Mouse (Mus musculus): ENCODE results near the gene Ccdc186.
A peak's percentile ranks its signal among the peaks of the same experiment; 100 is the strongest.

Gene Ccdc186

DNA sequence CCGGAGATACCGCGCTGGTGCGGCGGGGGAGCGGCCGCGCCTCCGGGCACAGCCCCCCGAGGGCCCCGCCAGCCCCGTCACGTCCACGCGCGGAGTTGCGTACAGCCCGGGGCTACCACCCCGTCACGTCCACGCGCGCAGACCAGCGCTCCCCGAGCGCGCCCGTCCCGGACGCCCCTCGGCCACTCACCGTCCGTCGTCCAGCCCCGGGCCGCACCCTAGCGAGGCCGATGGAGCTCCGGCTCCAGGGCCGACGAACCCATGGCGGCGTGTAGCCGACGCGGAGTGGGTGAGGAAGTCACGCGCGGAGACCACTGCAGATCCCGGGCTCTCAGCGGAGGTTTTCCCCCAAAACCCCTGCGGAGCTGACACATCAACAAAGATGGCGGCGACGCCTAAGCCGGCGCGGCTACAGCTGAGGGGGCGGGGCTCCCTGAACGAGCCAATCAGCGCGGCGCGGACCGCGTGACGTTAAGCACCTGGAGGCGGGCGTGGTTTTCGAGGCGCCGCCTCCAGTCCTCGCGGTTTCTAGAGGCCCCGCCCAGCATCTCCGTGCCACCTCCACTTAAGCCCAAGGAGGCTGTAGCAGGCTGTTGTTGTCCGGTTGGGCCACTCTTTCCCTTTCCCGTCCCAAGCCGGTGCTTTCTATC is at the start of gene Ccdc186:
TSS of gene Ccdc186 (minus strand) at position 393 of the 650 bp plus-strand sequence.
- peak; percentile 95 to 98 for DNase-seq (ENCODE audit: inconsistent age in 2 of 2, low spot score in 1 of 2)

DNA sequence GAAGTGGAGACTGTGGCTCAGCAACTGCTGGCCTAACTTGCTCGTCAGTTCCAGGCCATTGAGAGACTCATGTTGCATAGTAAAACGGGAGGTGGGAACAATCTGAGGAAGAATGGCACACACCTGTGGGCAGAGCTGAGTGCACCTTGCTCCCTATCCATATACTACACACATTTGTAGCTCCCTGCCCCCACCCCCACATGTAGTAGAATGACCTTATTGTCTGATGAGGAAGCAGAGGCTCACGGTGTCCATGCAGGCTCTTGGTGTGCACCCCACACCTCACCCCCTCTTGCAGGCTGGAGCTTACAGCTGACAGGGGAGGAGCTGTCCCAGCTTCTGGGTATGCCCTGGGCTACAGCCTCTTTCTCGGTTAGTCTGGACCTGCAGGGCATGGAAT is 45.7 kb upstream of the Ccdc186 start:
- DNase-seq (ENCODE audit: inconsistent age in 2 of 2, low spot score in 1 of 2): no peak

DNA sequence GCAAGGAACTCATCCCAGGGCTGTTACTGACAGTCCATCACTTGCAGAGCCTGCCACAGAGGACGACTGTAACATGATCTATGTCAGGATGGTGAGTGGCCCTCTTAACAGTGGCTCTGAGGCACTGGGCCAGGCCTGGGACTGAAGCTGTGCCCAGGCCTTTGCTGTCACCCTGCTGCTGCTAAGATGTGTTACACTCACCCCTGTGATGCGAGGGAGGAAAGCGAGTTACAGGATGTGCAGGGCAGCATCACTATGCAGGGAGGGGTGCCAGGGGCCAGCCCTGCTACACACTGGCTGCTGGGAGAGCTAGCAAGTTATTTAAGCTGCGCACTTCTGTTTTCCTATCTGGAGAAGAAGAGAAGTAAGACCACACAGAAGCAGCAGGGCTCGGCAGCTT is 34.5 kb upstream of the Ccdc186 start:
- no peak for DNase-seq (ENCODE audit: inconsistent age in 2 of 2, low spot score in 1 of 2)

DNA sequence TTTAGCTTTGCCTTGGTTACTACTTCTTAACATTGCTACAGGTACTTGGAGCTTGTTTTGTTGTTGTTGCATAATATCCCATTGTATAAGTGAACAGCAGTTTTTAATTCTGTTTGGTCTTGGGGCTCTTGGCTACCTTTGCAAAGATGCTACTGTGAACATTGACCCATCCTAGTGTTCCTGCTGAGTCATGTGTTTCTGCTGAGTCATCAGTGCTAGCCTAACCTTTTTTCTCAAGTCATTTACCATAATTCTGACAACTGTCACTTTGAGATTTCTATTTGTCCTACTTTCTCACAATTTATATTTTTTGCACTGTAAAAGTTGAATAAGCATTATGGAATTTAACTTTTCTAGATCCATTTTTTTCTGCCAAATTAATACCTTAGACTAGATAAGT is 30.6 kb upstream of the Ccdc186 start:
- DNase-seq (ENCODE audit: inconsistent age in 2 of 2, low spot score in 1 of 2): no peak

DNA sequence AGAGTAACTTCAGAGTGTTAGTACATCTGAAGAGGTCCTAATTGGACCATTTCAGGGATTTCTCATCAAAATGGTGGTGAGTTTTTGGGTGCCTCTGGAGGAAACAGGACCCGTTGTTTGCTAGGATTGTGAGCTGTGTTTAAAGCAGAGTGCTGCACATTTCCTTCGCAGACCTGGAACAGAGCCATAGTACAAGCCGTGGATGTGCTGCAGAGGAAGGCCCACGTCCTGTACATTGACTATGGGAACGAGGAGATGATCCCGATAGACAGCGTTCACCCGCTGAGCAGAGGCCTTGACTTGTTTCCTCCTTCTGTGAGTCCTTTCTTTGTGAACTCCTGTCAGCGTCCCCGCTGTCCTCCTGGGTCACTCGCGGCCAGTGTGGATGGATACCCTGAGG is 21.0 kb upstream of the Ccdc186 start:
- no peak for DNase-seq (ENCODE audit: inconsistent age in 2 of 2, low spot score in 1 of 2)

DNA sequence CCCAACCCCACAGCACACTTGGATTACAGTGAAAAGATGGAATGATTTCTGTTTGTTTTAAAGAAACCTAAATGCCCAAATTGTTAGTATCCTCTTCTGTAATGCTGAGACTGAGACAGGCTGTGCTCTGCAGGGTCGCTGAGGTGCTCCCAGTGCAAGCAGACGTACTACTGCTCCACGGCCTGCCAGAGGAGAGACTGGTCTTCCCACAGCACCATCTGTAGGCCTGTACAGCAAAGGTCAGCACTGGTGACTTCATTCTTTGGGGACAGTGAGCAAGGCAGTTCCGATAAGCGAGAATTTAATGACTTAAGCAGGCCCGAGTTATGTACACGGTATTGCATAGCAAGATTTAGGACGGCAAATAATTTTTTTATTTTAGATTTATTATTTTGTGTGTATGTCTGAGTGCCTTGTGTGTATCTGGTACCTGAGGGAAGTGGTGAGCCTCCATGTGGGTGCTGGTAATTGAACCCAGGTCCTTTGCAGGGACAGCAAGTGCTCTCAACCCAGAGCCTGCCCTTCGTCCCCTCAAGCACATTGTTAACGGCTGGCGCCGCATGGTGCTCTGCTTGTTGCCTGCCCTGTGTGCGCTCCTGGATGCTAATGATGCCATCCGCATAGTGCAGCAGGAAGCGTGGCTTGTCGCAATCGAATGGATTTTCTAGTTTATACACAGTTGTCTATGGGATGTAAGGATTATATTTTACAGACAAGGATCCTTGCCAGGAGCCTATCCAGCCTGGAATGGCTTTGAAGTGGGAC is 17.1 kb upstream of the Ccdc186 start:
- peak in 1 of 2 experiments; percentile 9 for DNase-seq (ENCODE audit: inconsistent age in 2 of 2, low spot score in 1 of 2)

DNA sequence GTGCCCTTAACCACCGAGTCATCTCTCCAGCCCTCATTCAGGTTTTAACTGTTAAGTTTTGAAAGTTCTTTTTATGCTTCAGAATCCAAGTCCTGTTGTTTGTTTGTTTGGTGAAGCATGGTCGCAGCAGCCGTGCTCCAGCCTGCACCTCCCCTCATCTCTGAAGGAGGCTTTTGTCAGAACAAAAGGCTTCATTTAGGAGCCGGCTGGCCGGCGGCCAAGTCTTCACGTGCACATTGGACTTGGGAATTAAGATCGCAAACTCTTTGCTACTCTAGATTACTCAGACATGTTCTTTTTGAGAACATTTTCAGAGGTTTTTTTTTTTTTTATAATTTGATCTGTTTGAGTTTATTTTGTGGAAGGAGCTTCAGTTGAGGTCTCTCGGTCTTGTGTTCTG is 13.3 kb upstream of the Ccdc186 start:
- DNase-seq (ENCODE audit: inconsistent age in 2 of 2, low spot score in 1 of 2): no peak

DNA sequence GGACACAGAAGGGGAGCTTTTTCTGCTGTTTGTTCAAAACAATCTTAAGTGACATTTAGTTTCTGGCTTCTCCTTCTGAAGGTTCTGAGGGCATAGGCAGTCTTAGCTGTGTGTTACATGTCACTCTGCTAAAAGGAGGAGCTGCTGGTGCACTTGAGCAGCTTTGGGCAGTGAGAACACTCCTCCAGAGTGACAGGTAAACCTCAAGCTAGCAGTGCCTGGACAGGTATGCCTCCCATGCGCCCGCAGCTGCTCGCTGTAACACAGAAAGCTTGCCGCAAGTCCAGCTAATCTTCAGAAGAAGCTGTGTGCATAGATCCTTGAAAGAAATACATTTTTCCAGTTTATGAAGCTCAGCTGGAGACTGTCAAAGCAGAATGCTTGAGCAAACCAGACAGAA is 8.2 kb upstream of the Ccdc186 start:
- DNase-seq (ENCODE audit: inconsistent age in 2 of 2, low spot score in 1 of 2): no peak

DNA sequence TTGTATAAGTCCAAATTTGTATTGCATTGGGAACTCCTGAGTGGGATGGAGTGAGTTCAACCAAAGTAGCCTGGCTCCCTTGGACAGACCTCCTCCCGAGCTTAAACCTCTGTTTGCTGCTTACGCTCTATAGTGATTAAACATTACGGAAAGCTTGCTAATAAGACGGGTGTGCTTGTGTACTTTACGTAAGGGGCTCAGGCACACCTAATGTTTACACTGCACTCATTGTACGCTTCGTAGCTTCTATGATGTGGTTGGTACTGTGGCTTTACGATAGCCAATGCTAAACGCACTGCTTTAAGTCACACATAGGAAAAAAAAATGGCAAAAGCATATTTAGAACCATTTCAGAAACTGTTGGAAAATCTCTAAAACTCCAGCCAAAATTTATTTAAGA is 7.3 kb upstream of the Ccdc186 start:
- DNase-seq (ENCODE audit: inconsistent age in 2 of 2, low spot score in 1 of 2): no peak

DNA sequence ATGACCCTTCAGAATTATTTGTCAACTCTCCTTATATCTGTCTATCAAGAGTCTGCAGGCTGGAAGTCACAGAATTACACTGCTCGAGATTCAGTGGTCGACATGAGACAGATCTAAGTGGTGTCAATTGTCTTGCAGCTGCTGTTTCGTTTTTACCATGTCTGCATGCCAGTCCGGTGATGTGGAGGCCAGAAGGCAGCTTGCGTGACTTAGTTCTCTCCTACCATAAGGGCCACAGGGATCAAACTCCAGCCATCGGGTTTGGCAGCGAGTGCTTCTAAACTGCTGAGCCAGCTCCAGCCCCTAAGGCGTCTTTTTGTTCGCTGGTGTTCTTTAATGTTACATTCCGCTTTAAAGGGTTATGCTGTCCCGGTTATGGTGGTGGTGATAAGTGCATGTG is 6.3 kb upstream of the Ccdc186 start:
- DNase-seq (ENCODE audit: inconsistent age in 2 of 2, low spot score in 1 of 2): no peak

DNA sequence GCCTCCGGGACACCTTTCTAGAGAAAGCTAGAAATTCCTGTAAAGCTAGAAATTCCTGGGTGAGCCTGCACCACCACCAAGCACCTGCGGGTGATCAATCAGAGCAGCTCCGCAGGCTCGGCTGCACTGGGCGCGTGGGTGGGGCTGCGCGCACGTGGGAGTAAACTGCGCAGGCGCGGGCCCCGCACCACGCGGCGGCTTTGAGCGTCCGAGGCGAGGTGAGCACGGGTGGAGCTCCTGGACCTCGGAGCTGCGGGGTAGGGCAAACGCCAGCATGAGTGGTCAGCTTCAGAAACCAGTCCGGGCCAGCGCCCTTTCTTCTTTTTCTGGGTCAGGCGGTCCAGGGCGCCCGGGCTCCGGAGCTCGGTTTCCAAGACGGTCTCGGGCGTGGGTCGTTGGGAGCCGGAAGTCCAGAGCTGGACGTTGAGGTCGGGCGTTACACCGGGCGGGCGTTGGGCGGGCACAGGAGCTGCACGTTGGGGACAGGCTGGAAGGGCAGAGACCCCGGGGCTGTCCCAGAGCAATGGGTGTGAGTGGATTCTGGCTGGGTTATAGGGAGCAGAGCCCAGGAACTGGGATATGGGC is 4.1 kb upstream of the Ccdc186 start, which contains the start of gene Tdrd1:
TSS of gene Tdrd1 (plus strand) at position 163 of the 585 bp plus-strand sequence.
- no peak for DNase-seq (ENCODE audit: inconsistent age in 2 of 2, low spot score in 1 of 2)

DNA sequence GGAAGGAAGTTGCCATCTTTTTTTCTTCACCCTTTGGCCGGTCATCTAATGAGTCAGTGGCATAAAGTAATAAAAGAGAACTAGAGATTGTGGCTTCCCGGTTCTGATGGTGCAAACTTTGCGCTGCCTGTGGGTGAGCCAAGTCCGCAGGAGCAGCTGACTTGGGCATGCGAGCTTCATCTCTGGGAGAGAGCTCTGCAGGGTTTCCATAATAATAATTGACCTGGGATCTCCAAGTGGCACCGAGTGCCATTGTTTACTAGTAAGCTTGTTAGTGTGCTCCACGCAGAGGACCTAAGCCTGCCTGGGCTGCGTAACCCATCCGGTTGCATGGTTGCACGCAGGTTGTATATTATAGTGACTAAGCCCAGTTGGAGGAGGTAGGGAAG is 452 bp upstream of the Ccdc186 start:
- DNase-seq (ENCODE audit: inconsistent age in 2 of 2, low spot score in 1 of 2): no peak

DNA sequence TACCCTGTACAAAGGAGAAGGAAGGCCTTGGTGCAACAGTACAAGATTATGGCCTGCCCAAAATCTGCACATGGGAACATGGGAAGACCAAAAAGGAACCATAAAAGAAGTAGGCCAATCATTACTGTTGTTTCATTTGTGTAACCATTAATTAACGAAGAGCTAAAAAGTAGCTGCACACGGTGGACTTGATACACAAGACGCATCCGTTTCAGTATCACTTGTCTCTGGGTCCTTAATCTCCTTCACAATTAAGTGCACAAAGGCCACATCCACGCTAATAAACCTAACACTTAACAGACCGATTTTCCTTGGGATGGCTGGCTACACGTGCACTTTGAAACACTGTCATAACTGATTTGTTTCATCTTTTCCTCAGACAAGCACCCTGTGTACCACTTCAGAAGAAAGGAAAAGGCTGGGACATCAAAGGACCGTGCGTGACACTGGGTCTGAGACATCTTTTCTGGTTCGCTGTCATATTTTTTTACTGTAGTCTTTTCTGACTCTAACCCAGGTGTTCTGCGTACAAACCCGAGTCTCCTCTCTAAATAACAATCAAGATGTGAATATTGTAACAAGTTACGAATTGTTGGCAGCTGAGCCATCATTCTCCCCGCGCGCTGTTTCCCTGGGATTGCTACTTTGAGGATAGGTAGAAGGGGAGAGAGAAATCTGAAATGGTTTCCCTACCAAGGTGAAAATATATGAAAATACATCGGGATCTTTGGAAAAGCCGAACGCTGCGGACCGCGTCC is 771 bp downstream of the Ccdc186 start:
- DNase-seq (ENCODE audit: inconsistent age in 2 of 2, low spot score in 1 of 2): peak in 1 of 2 experiments; percentile 11

DNA sequence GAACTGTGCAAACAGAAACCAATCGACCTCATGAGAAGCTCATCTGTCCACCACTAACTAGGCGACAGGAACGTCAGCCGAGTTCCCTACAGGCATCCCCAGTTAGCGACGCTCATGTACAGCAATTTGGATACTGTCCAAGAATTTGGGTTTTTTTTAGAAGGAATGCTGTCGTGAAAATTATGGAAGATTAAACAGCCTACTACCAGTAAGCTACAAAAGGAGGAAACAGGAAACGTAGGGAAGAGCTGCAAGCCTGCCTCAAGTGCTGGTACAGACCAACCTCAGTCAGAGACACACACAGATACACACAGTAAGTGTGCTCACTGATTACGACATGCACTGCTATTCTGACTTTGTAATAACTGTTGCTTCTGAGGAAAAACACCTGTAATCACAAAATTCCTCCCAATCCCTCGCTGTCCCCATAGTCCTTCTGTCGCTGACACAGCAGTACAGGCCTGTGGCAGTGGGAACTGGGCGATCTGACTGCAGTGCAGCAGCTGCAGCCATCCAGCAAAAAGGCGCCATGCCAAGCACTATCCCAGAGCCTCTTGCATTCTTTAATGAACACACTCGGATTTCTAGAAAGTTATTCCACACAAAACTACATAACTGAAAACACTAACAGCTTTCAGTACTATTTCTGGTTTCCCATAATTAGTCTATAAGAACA is 4.0 kb downstream of the Ccdc186 start:
- no peak for DNase-seq (ENCODE audit: inconsistent age in 2 of 2, low spot score in 1 of 2)

DNA sequence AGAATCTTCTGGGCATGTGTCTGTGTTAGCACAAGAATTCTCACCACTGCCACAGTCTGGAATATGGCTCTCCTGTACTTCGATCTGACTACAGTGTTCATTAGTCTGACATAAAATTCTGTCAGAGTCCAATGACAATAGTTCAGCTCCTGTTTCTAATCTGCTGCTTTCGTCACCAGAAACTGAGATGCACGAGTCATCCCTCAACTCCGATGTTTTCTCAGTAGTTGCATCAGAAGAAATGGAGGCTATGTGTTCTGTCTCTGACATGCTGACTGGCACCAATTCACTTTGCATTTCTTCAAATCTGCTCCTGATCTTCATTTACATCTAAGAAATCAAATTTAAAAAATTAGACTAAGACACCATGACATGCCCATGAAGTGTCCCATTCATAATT is 8.6 kb downstream of the Ccdc186 start:
- no peak for DNase-seq (ENCODE audit: inconsistent age in 2 of 2, low spot score in 1 of 2)

DNA sequence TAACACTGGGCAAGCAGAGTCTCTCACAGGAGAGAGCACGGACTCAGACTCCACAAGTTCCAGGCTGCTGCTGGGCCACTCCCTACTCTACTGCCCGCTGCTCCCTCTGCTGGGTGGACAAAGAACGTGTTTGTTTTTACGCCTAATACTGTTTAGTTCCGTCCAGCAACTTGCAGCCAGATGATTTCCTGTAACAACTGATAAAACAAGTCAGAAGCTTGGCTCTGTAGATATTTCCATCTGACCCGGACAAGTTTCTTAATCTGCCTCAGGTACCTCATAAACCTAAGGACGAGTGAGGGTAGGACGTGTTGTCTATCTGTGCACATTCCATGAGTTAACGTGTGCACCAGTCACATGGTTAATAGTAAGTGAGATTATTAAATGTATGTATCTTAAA is 10.4 kb downstream of the Ccdc186 start:
- DNase-seq (ENCODE audit: inconsistent age in 2 of 2, low spot score in 1 of 2): peak; percentile 32 to 76

DNA sequence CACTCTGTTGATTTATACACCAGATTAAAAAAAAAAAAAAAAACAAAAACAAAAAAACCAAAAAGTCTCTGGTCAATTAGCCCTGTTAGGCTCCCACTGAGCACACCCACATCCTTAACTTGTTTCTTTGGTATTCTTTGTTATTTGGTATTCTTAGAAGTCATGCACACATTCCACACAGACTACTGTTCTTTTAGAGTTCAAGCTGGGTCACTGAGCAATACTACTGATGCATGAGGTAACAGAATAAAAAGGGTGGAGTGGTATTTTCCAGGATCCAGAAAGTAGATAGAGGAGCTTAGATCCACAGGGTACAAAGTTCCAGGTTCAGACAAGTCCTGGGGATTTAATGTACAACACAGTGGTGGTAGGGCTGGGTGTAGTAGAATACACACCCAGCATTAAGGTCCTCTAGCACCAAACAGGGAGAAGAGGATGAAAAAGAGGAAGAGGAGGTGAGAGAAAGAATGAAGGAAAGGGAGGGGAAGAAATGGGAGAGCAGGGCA is 11.3 kb downstream of the Ccdc186 start:
- DNase-seq (ENCODE audit: inconsistent age in 2 of 2, low spot score in 1 of 2): no peak

DNA sequence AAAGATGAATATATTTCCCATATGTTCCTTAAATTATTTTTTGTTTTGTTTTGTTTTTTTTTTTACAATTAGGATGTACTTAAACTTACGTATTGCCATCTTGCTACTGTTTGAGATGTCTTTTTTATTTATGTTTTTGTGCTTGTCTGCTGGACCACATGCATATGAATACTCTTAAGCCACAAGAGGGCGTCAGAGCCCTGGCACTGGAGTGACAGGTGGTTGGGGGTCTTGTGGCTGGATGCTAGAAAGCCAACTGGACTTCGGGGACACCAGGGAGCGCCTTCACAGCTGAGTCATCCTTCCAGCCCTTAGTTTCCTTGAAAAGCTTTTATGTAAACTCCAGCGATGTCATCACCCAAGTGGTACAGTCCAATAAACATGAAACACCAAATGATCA is 13.2 kb downstream of the Ccdc186 start:
- DNase-seq (ENCODE audit: inconsistent age in 2 of 2, low spot score in 1 of 2): no peak

DNA sequence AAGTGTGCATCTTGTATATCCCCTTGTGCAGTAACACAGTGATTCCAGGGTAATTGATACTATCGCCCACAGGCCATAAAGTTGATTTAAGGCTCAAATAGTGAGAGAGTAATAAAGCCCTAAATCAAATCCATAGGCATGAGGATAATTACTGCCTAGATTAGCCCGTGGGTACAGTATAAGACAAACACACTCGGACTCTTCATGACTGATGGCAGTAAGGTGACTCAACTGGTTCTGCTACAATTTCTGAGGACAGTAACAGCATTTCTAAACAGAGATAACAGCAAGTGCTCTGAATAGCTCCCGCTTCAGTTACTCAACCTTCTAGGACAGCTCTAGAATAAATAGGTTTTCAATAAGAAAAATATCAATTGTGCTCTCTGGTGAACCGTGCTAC is 14.9 kb downstream of the Ccdc186 start:
- no peak for DNase-seq (ENCODE audit: inconsistent age in 2 of 2, low spot score in 1 of 2)

DNA sequence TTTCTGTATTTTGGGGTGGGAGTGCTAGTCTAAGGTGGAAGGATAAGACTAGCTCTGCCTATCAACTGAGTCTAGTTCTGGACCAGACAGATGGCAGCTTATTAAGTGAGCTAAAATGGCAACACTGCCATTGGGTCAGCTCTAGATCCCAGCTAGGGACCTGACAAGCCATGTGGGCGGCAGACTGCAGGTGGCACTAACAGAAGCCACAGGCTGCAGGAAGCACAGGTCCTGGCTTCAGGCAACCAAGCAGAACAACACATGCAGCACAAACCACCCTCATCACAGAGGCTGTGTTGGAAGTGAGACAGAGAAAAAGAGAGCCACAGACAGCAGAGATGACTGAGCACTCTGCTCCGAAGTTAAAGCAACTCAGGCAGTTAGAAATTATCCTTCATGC is 16.6 kb downstream of the Ccdc186 start:
- no peak for DNase-seq (ENCODE audit: inconsistent age in 2 of 2, low spot score in 1 of 2)

DNA sequence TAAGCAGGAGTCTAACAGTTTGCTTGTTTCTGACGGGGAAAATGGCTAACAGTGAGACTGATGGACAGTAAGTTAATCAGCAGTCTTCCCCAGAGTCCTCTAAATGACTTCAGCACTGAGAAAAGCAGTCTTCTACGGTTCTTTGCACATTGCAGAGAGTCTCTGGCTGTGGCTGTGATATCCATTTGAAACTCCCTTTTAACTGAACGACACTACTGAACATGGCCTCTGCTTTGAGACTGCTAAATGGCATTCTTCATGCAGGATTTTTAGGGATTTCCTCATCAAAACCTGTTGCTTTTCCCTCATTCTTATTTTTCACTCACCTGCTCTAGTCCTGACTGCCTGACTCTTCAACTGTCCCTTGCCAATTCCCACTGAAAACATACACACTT is 19.6 kb downstream of the Ccdc186 start:
- DNase-seq (ENCODE audit: inconsistent age in 2 of 2, low spot score in 1 of 2): no peak
